Mouse (Mus musculus) liver, embryonic 16.5 days (tissue): ENCODE results near the gene Htr1f. TPM values are rescaled to one million over a fixed set of nuclear protein-coding genes. Genes with fewer than 3 reads are reported as not detected.

ENCODE experiments used
- ATAC-seq: fragments of 200-750 bp; cut with Nextera tagmentation; 2 replicates; pipeline ENCODE4 v1.8.0; 2017; ENCODE audit warnings: low read depth, mild to moderate bottlenecking, moderate number of reproducible peaks, moderate library complexity
- H3K27ac ChIP-seq: fragments of 300-500 bp; sonication (generic); 2 replicates; pipeline ENCODE4 v1.5.1; 2014; ENCODE audit warnings: mild to moderate bottlenecking, low read length
- H3K27me3 ChIP-seq: fragments of 300-500 bp; sonication (generic); 2 replicates; pipeline ENCODE4 v1.6.1; 2014; ENCODE audit warnings: low read depth, low read length, mixed read lengths; ENCODE audit not compliant: control insufficient read depth, insufficient read depth
- H3K36me3 ChIP-seq: fragments of 300-500 bp; sonication (generic); 2 replicates; pipeline ENCODE4 v1.6.1; 2014; ENCODE audit warnings: mild to moderate bottlenecking; ENCODE audit not compliant: control insufficient read depth, insufficient read depth
- H3K4me1 ChIP-seq: fragments of 300-500 bp; sonication (generic); 2 replicates; pipeline ENCODE4 v1.6.1; 2014; ENCODE audit warnings: low read depth, low read length, mixed read lengths; ENCODE audit not compliant: control insufficient read depth
- H3K4me2 ChIP-seq: fragments of 300-500 bp; sonication (generic); 2 replicates; pipeline ENCODE4 v1.6.1; 2014; ENCODE audit warnings: low read depth, low read length, mixed read lengths
- H3K4me3 ChIP-seq: fragments of 300-500 bp; sonication (generic); 2 replicates; pipeline ENCODE4 v1.5.1; 2014; ENCODE audit warnings: low read depth, mild to moderate bottlenecking, low read length
- H3K9ac ChIP-seq: fragments of 300-500 bp; sonication (generic); 2 replicates; pipeline ENCODE4 v1.6.1; 2014; ENCODE audit warnings: low read depth, low read length
- H3K9me3 ChIP-seq: fragments of 300-500 bp; sonication (generic); replicated peaks from 2 replicates; pipeline ENCODE4 v1.6.1; 2016; ENCODE audit warnings: low read length; ENCODE audit not compliant: control insufficient read depth
- WGBS: fragments of 180-500 bp; shearing (Covaris S2); extraction: QIAGEN DNeasy Blood & Tissue Kit; methylation state at CpG from one replicate; pipeline ENCODE4 v1.1.7; 2014; ENCODE audit not compliant: insufficient replicate concordance; 5-methylcytosine and 5-hydroxymethylcytosine counted together
- polyA plus RNA-seq: library from polyadenylated mRNA; unstranded; fragments of >200 nt; fragmentation: Nextera tagmentation; extraction: Ambion mirVana; gene quantifications from 2 replicates; pipeline ENCODE4 v1.2.1, GENCODE M21; 2015

Gene Htr1f
- polyA plus RNA-seq, 1 experiment from 2014 or later = not detected

- Histone ChIP-seq H3K36me3 (no peaks in the 10 kb centered on the region), H3K9ac (no peak overlapping the region), H3K27me3 (no peaks in the 10 kb centered on the region), H3K4me1 (no peaks in the 10 kb centered on the region), H3K27ac (no peak overlapping the region), H3K4me3 (no peak overlapping the region), H3K9me3 (no peaks in the 10 kb centered on the region), H3K4me2 (no peak overlapping the region)
- ATAC-seq = no peak
- 62% methylated on average over 10 of the region's 10 CpGs for WGBS
Measured at GRCm38 (mm10) chr16:64908747-64909146, 196.9 kb downstream of the Htr1f start.

GRCm38 (mm10) chr16:64907112-64907511, 198.5 kb downstream of the Htr1f start:
- H3K9ac ChIP-seq = no peak overlapping the region
- no peak overlapping the region for H3K27ac ChIP-seq
- no peak for ATAC-seq
- no peaks in the 10 kb centered on the region for H3K36me3 ChIP-seq
- H3K4me2 ChIP-seq = no peak overlapping the region
- no peaks in the 10 kb centered on the region for H3K9me3 ChIP-seq
- no peaks in the 10 kb centered on the region for H3K27me3 ChIP-seq
- 11% methylated on average over 3 of the region's 3 CpGs for WGBS
- no peaks in the 10 kb centered on the region for H3K4me1 ChIP-seq
- H3K4me3 ChIP-seq = no peak overlapping the region

- Histone ChIP-seq H3K4me3 (no peak overlapping the region), H3K36me3 (no peaks in the 10 kb centered on the region), H3K9ac (no peak overlapping the region), H3K4me2 (no peak overlapping the region), H3K27ac (no peak overlapping the region), H3K9me3 (no peaks in the 10 kb centered on the region), H3K4me1 (no peaks in the 10 kb centered on the region), H3K27me3 (no peaks in the 10 kb centered on the region)
- 18% methylated on average over 2 of the region's 2 CpGs for WGBS
- ATAC-seq = no peak
Measured at GRCm38 (mm10) chr16:64903328-64903727, 202.3 kb downstream of the Htr1f start.

- H3K4me2 ChIP-seq = no peak overlapping the region
- no peak overlapping the region for H3K9ac ChIP-seq
- no peak overlapping the region for H3K27ac ChIP-seq
- no peak overlapping the region for H3K4me3 ChIP-seq
- H3K4me1 ChIP-seq = no peaks in the 10 kb centered on the region
- no peaks in the 10 kb centered on the region for H3K36me3 ChIP-seq
- H3K9me3 ChIP-seq = no peaks in the 10 kb centered on the region
- no peaks in the 10 kb centered on the region for H3K27me3 ChIP-seq
- no peak for ATAC-seq
- 22% methylated on average over 2 of the region's 2 CpGs for WGBS
Measured at GRCm38 (mm10) chr16:64899084-64899483, 206.6 kb downstream of the Htr1f start.

GRCm38 (mm10) chr16:64889496-64889895, 216.2 kb downstream of the Htr1f start:
- no peak overlapping the region for H3K27ac ChIP-seq
- no peak overlapping the region for H3K9ac ChIP-seq
- no peaks in the 10 kb centered on the region for H3K27me3 ChIP-seq
- no peaks in the 10 kb centered on the region for H3K9me3 ChIP-seq
- no peak for ATAC-seq
- no peak overlapping the region for H3K4me3 ChIP-seq
- no peaks in the 10 kb centered on the region for H3K36me3 ChIP-seq
- WGBS = 63% methylated on average over 3 of the region's 3 CpGs
- no peaks in the 10 kb centered on the region; the same call in 1 of the 2 replicates for H3K4me1 ChIP-seq
- H3K4me2 ChIP-seq = no peak overlapping the region

GRCm38 (mm10) chr16:64885547-64885946, 220.1 kb downstream of the Htr1f start:
- H3K9me3 ChIP-seq = no peaks in the 10 kb centered on the region
- H3K36me3 ChIP-seq = no peaks in the 10 kb centered on the region
- no peaks in the 10 kb centered on the region for H3K27me3 ChIP-seq
- H3K27ac ChIP-seq = no peak overlapping the region
- no peak overlapping the region for H3K9ac ChIP-seq
- no peaks in the 10 kb centered on the region; the same call in 1 of the 2 replicates for H3K4me1 ChIP-seq
- H3K4me2 ChIP-seq = no peak overlapping the region
- no peak overlapping the region for H3K4me3 ChIP-seq
- 35% methylated on average over 4 of the region's 4 CpGs for WGBS
- ATAC-seq = no peak

GRCm38 (mm10) chr16:64885142-64885541, 220.5 kb downstream of the Htr1f start:
- no peaks in the 10 kb centered on the region for H3K27me3 ChIP-seq
- WGBS = 44% methylated on average over 3 of the region's 3 CpGs
- ATAC-seq = no peak
- H3K36me3 ChIP-seq = no peaks in the 10 kb centered on the region
- H3K27ac ChIP-seq = no peak overlapping the region
- no peak overlapping the region for H3K4me2 ChIP-seq
- no peaks in the 10 kb centered on the region for H3K9me3 ChIP-seq
- no peak overlapping the region for H3K9ac ChIP-seq
- H3K4me1 ChIP-seq = no peaks in the 10 kb centered on the region; the same call in 1 of the 2 replicates
- no peak overlapping the region for H3K4me3 ChIP-seq

GRCm38 (mm10) chr16:64884420-64884838, 221.2 kb downstream of the Htr1f start:
- no peak for ATAC-seq
- no peaks in the 10 kb centered on the region for H3K9me3 ChIP-seq
- H3K4me2 ChIP-seq = no peak overlapping the region
- H3K36me3 ChIP-seq = no peaks in the 10 kb centered on the region
- no peak overlapping the region for H3K9ac ChIP-seq
- no peaks in the 10 kb centered on the region for H3K27me3 ChIP-seq
- WGBS = 11% methylated on average over 3 of the region's 3 CpGs
- no peak overlapping the region for H3K4me3 ChIP-seq
- no peak overlapping the region for H3K27ac ChIP-seq
- no peaks in the 10 kb centered on the region; the same call in 1 of the 2 replicates for H3K4me1 ChIP-seq

GRCm38 (mm10) chr16:64883896-64884295, 221.8 kb downstream of the Htr1f start:
- Histone ChIP-seq H3K4me1 (no peaks in the 10 kb centered on the region; the same call in 1 of the 2 replicates), H3K9ac (no peak overlapping the region), H3K4me2 (no peak overlapping the region), H3K4me3 (no peak overlapping the region), H3K27me3 (no peaks in the 10 kb centered on the region), H3K9me3 (no peaks in the 10 kb centered on the region), H3K27ac (no peak overlapping the region), H3K36me3 (no peaks in the 10 kb centered on the region)
- no peak for ATAC-seq
- 37% methylated on average over 5 of the region's 5 CpGs for WGBS
